Comparison of ENCODE assay signal across 17 mouse cellular contexts in the genomic region with DNA sequence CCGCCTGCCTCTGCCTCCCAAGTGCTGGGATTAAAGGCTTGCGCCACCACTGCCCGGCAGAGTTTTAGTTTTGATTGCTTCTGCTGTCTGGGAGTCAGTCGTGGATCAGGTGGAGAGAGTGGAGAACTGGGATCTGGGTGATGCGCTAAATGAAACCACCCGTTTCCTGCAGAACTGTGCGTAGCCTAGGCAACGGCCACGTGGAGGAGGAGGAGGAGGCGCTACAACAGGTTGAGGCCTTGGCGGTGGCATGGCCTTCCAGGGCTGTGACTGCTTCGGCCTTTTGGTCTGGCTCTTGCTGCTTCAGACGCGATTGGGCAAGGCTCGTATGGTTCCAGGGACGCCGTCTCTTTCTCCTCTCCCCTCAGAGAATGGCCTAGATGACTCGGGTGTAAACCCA. TPM values are rescaled to one million over a fixed set of nuclear protein-coding genes. Genes with fewer than 3 reads are reported as not detected.
"Had no signal": no experiment of that assay in that cellular context is flagged by ENCODE, and none has a peak within 500 bp of the region (broad histone marks: within the 10 kb centered on the region; RNA-seq: fewer than 3 reads in every experiment).

TSS of gene Prss44 (plus strand) at position 206 of the 400 bp plus-strand sequence.

- H3K9ac ChIP-seq: liver, embryonic 15.5 days; midbrain, embryonic 13.5 days had no signal

- DNase-seq: kidney, postnatal 10 days; lung, adult 2 months; lung, postnatal 36 days; right cerebral cortex, postnatal 14 days; thymus, postnatal 36 days had no signal

- H3K9me3 ChIP-seq: limb, embryonic 10.5 days; liver, embryonic 15.5 days; midbrain, embryonic 13.5 days had no signal

- H3K4me3 ChIP-seq: left cerebral cortex, adult 2 months; limb, embryonic 10.5 days; liver, embryonic 15.5 days; midbrain, embryonic 13.5 days had no signal

- ATAC-seq: lung, postnatal 0 days; midbrain, embryonic 13.5 days had no signal

- H3K27me3 ChIP-seq: liver, embryonic 15.5 days; midbrain, embryonic 13.5 days had no signal

- H3K4me1 ChIP-seq: liver, embryonic 15.5 days; midbrain, embryonic 13.5 days had no signal

- H3K36me3 ChIP-seq: limb, embryonic 10.5 days; liver, embryonic 15.5 days; midbrain, embryonic 13.5 days had no signal

- H3K4me2 ChIP-seq: liver, embryonic 11.5 days; liver, embryonic 15.5 days; midbrain, embryonic 13.5 days had no signal

- H3K27ac ChIP-seq: left cerebral cortex, adult 2 months; limb, embryonic 10.5 days; liver, embryonic 15.5 days; midbrain, embryonic 13.5 days had no signal

RNA-seq across cellular contexts. Expression of gene Prss44, which starts in this region (rescaled TPM):
- polyA plus RNA-seq: kidney, embryonic 14.5 days; large intestine, adult 2 months; limb, embryonic 10.5 days; limb, embryonic 14.5 days; liver, embryonic 11.5 days; liver, embryonic 15.5 days; lung, adult 2 months; lung, postnatal 0 days; midbrain, embryonic 13.5 days; midbrain, postnatal 0 days; neural tube, embryonic 14.5 days; stomach, embryonic 16.5 days had no signal
